Mouse (Mus musculus): ENCODE data around the gene Inf2.

Inf2 gene

DNA sequence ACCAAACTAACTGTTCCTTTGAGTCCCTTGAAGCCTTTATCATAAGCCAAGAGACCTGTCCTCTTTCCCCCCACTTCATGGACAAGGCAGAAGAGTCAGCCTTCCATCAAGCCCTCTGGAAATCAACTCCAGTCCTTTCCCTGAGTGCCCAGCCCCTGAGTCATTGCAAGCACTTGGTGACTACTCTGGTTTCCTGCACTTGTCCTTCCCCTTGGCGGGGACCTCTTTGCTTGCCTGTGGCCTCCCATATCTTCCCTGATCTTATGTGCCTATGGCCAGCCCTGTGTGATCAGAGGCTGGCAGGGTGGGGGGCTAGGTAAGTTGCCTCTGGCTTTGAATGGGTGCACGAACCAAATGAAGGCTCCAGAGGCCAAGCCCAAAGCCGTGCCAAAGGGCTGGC lies 33.3 kb downstream of the Inf2 start:
- no peak for TF ChIP-seq GATA4 (IDR thresholded peaks at IDR 0.05; ENCODE audit: insufficient replicate concordance, low read length)

DNA sequence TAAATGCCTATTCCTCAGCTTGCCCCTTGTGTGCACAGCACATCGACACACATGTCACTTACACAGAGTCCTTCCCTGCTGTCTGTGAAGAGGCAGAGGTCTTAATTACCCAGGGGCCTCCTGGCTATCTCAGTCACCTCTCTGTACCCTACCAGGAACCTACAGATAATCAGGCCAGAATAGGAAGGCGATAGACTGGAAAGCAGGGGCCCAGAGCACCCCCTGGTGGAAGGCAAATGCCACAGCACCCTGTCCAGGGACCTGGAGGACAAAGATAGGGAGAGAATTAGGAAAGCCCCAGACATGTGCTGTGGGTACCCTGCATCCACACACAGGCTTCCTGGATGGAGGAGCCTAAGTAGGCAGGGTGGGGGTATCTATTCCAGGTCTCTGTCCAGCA lies 35.2 kb downstream of the Inf2 start:
- TF ChIP-seq GATA4 (IDR thresholded peaks at IDR 0.05; ENCODE audit: insufficient replicate concordance, low read length) = no peak

DNA sequence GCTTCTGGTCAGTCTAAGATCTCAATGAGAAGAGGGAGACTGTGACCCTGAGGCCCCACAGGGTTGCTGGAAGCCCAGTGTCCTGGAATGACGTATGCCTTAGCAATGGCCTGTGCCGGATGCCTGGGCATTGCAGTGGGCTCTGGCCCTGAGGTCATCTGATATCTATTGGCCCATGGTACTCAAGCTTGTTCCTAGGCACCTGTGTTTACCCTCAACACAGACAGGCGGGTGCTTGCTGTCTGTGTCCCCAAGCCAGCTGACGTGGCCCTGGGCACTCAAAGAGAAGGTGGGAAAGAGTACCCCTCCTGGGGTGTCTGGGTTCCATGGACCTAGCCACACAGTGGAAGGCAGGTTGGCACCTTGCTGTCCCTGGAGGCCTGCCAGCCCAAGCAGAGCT lies 37.1 kb downstream of the Inf2 start:
- TF ChIP-seq GATA4 (IDR thresholded peaks at IDR 0.05; ENCODE audit: insufficient replicate concordance, low read length) = no peak

DNA sequence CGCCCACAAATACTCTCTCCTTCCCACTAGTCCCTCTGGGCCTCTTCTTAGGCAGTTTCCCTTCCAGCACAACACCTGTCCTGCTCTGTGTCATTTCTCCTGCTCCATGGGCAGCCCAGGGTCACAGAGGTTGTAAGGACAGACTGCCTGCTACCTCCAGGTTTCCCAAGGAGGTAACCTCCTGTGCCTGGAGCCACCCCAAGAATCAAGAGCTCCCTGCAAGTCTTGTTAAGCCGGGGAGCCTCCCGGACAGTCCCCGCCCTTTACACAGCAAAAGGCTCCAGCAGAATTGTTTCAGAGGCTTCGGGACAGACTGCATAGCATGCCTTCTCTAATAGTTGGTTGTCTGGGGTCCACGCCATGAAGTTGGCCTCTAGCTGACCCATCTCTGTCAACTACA lies 37.9 kb downstream of the Inf2 start:
- TF ChIP-seq GATA4 (IDR thresholded peaks at IDR 0.05; ENCODE audit: insufficient replicate concordance, low read length) = no peak

DNA sequence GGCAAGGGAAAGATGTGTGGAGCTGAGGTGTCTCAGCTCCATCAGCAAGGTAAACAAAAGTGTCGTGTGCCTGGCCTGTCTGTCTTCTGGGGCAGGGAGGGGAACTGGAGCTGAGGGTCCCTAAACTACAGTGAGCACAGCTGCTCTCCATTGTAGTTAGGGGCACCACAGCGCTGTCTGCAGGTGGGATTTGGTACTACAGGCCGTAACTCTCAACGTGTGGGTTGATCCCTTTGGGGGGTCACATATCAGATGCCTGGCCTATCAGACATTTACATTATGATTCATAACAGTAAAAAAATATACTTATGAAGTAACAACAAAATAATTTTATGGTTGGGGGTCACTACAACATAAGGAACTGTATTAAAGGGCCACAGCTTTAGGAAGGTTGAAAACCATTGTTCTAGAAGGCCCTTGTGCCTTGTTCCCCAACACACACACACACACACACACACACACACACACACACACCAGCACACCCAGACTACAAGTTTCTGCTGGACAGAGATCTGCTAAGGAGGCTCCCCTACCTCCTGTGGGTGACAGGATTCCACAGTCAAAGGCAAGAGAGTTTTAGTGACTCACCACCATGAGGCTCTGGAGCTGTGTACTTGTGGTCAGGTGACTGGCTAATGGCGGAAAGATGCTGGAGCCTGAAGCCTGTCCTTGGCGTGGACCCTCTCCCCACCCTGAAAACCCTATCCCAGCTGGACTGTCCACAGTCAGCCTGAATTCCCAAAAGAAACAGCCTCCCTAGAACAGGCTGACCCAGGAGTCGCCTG lies 38.7 kb downstream of the Inf2 start:
- TF ChIP-seq GATA4 (IDR thresholded peaks at IDR 0.05; ENCODE audit: insufficient replicate concordance, low read length) = no peak

DNA sequence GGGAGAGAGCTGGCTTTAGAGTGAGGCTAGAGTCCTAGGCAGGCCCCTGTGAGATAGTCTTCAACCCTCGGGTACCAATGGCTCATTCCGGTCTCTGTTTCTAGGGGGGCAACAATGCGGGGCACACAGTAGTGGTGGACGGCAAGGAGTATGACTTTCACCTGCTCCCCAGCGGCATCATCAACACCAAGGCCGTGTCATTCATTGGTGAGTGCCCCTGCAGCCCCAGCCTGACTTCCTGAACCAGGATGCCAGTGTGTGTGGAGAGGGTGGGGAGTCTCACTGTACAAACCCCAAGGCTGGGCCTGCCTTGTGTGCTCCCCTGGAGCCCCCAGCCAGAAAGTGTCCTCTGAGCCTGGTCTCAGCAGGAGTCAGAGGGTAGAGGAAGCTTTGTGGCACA lies 39.6 kb downstream of the Inf2 start:
- no peak for TF ChIP-seq GATA4 (IDR thresholded peaks at IDR 0.05; ENCODE audit: insufficient replicate concordance, low read length)

DNA sequence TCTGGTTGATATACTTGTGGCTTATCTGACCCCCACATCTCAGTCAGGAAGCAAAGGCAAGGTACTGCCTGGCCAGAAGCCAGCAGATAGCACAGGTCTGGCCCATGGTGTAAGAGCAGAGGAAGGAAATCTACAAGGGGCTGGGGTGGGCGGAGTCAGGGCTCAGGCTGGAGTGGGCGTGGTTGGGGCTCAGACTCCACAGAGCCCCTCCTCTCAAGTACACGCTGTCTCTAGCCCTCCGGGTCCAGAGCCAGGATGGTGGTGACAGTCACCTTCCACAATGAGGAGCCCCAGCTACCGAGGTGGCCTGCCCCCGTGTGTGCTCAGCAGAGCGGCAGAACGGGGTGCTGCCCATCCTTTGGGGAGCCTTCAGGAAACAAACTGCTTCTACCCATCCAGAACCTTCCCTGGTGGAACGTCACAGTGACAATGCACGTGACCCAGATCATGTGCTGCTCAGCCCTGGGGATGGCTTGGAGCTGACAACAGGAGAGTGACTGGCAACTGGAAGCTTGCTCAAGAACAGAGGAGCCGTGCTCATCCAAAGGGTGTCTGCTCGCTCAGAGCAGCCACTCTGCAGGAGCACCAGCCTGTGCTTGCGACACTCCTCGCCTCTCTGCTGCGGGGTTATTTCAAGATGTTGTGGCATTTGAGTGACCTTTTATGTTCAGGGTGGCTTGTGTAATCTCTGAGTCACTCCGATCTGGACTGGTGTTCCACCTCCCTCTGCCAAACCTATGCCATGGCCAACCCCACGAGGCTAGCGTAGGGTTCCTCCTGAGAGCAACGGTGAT lies 40.5 kb downstream of the Inf2 start:
- TF ChIP-seq GATA4 (IDR thresholded peaks at IDR 0.05; ENCODE audit: insufficient replicate concordance, low read length) = no peak

DNA sequence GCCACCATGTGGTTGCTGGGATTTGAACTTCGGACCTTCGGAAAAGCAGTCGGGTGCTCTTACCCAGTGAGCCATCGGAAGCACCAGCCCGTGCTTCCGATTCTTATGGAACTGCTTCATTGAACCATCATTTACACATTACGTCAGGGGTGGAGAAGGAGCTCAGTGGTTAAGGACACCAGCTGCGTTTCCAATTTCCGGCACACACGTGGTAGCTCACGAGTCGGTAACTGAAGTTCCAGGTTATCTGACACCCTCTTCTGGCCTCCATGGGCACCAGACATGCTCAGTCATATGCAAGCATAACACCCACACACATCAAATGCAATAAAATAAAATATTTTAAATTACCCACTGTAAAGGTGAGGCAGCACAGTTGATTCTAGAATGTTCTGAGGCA lies 41.4 kb downstream of the Inf2 start:
- TF ChIP-seq GATA4 (IDR thresholded peaks at IDR 0.05; ENCODE audit: insufficient replicate concordance, low read length) = no peak

DNA sequence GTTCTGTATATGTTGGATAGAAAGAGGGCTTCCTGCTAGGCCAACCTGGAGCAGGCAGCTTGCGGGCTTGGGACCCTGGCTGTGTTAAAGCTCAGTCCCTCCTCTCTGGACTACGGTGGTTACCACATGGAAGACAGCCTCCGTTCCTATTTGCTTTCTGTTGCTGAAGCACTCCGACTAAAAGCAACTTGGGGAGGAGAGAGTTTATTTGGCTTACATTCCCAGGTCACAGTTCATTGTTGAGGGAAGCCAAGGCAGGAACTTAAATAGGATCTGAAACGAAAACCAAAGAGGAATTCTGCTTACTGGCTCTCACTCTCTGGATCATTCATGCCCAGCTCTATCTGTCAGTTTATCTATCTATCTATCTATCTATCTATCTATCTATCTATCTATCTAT lies 42.2 kb downstream of the Inf2 start:
- TF ChIP-seq GATA4 (IDR thresholded peaks at IDR 0.05; ENCODE audit: insufficient replicate concordance, low read length) = no peak

DNA sequence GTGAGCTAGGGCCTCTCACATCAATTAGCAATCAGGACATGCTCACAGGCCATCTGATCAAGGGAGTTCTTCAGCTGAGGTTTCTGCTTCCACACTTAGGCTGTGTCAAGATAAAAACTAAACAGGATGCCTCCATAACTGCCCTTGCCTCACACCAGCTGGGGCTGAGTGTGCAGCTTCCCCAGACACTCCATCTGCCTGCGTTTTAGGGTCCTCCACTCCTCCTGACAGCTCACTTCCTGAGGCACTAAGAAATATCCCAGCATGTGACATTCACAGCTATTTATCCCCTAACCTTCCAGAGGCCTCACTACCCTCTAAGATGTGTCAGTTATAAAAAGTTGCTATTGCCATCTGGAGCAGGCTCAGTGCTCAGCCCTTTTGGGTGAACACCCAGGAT lies 42.9 kb downstream of the Inf2 start:
- TF ChIP-seq GATA4 (IDR thresholded peaks at IDR 0.05; ENCODE audit: insufficient replicate concordance, low read length) = no peak

DNA sequence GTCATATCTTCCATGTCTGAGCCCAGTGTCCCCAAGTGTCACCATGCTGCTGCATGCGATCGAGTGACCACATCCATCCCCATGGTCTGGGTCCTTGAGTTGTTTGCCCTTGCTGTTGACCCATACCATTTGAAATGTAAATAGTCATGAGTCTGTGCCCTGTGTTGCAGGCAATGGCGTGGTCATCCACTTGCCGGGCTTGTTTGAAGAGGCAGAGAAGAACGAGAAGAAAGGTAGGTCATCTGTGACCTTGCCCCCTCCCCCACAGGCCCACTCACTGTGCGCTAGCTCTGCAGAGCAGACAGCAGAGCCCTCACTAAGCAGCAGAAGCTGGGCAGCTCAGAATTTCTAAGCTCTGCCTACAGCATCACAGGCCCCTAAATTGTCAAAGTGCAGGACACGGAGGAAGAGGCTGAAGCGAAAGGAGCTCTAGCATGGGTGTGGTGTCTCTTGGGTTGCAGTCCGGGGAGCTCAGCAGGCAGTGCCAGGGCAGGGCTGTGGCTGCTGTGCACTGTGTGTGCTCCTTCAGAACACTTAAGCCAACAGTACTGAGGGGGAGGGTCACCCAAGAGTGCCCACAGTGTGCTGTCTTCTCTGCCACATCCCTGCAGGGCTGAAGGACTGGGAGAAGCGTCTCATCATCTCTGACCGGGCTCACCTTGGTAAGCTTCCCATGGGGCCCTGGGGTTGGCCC lies 43.6 kb downstream of the Inf2 start:
- TF ChIP-seq GATA4 (IDR thresholded peaks at IDR 0.05; ENCODE audit: insufficient replicate concordance, low read length) = no peak

DNA sequence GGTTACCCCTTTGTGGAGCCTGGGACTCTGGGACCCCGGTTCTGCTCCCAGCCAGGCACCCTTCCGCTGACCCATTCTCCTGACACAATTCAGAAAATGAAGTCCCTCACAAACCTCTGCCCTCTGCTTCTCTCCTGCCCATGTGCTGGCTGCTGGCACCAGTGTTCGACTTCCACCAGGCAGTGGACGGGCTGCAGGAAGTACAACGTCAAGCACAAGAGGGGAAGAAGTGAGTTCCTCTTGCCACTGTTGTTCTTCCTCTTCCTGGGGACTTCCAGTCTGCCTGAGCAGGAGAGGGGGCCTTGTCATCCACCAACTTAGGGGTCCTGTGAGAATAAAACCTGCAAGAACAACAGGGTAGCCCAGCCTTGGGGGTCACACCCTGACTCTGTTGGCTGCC lies 44.3 kb downstream of the Inf2 start:
- TF ChIP-seq GATA4 (IDR thresholded peaks at IDR 0.05; ENCODE audit: insufficient replicate concordance, low read length) = no peak

DNA sequence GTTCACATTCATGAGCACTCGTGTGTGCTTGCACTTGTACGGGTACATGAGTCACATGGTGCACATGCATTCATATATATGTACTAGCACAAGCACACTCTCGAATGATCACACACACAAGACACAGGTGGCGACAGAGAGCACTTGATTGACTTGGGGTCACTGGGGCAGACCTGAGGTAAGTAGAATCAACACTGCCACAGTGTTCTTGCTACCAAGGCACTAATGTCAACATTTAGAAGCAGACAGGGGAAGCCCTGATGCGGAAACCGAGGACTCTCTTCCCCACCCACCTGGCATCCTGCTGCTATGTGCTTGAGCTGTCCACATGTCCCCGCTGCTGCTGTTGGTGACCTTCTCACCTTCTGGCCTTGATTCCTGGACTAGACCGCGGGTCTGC lies 45.1 kb downstream of the Inf2 start:
- no peak for TF ChIP-seq GATA4 (IDR thresholded peaks at IDR 0.05; ENCODE audit: insufficient replicate concordance, low read length)

DNA sequence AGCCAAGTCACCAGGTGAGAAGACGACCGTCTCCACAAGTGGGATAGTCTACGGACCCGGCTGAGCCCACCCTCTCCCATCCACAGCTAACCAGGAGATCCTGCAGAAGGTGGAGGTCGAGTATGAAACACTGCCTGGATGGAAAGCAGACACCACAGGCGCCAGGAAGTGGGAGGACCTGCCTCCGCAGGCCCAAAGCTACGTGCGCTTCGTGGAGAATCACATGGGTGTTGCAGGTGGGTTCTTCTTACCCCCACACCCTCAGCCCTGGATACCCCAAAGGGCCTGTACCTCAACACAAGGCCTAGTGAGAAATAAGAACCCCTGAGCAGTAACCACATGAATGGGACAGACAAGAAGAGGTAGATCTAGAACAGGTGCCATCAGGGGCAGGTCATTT lies 50.9 kb downstream of the Inf2 start:
- TF ChIP-seq GATA4 (IDR thresholded peaks at IDR 0.05; ENCODE audit: insufficient replicate concordance, low read length) = no peak

DNA sequence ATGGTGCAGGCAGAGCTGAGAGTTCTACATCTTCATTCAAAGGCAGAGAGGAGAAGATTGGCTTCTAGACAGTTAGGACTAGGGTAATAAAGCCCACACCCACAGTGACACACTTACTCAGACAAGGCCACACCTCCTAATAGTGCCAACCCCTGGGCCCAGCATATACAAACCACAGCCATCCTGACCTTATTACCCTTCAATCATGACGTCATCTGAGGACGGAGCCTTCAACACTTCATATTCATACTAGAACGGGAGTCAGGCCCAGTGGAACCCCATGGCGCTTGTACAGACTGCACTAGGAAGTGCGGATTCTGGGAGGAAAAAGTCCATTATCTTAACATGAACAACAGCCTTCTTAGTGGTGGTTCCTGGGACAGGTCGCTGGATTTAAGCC lies 54.5 kb downstream of the Inf2 start:
- no peak for TF ChIP-seq GATA4 (IDR thresholded peaks at IDR 0.05; ENCODE audit: insufficient replicate concordance, low read length)

All from liver, adult (tissue).